Mouse (Mus musculus): Measurements from ENCODE around the gene Tmcc1.

DNA sequence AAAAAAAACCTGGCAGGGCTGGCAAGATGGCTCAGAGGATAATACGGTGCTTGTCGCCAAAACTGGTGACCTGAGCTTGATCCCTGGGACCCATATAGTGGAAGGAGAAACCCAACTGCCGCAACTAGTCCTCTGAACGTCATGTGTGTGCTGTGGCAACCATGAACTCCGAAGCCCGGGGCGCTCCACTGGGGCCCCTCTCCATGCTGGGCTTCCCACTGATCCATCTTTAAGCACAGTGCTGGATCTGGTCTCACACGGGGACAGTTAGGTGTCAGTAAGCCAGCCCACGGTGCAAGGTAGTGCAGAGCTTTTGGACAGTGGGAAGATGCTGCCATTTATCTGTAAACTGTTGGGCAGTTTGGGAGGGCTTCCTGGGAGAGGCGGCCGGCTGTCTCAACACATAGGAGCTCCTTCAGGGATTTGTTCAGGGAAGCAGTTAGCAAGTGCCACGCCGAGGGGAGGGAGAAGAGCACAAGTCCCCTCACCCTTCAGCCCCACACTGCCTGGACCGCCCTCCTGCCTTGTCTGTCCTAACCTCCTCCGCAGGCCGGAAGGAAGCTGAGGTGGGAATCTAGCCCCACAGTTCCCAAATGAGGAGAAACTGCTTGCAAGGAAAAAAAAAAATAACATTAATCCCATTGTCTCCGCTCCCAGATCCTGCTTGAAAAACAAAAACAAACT, 187.9 kb downstream of the Tmcc1 start:
- TF ChIP-seq USF1 (IDR thresholded peaks at IDR 0.05; ENCODE audit: low read depth) (no peak), CTCF (IDR thresholded peaks at IDR 0.05; ENCODE audit: control insufficient read depth, insufficient read depth, insufficient read length) (no peak), MYOD1 (IDR thresholded peaks at IDR 0.05; ENCODE audit: control insufficient read depth, insufficient read length, low read depth) (no peak)

All from C2C12 (cell line).